Mouse (Mus musculus) left cerebral cortex, adult 18-20 months (tissue): Measurements from ENCODE around the gene Gm20843. TPM values are rescaled to one million over a fixed set of nuclear protein-coding genes. Genes with fewer than 3 reads are reported as not detected.
"Not testable (repeated sequence)": the region's sequence is repeated elsewhere in the genome, so short reads cannot be mapped to it uniquely, and the experiment has no call there.

Experiments
- DNase-seq, 2 experiments: peaks; one replicate each; pipeline ENCODE4 v3.0.0; 2021 to 2022; ENCODE audit warnings: low spot score in 2 of 2, mixed read lengths in 1 of 2
- long read RNA-seq, 2 experiments: library from polyadenylated mRNA; stranded (forward); transcript quantifications; one replicate each; pipeline ENCODE4 v2.0.0; 2021
- total RNA-seq, 2 experiments: library from RNA; stranded (reverse); gene quantifications; 2 replicates each; pipeline ENCODE4 v1.2.3; 2021

Gm20843 gene
- not detected for total RNA-seq
- long read RNA-seq, experiment 1, result 0 reads
- long read RNA-seq, experiment 2, result 0 reads

- not testable (repeated sequence) for DNase-seq
Observed at GRCm38 (mm10) chrY:72247018-72247417, at the start of gene Gm20843. Gm20843 (minus strand) TSS chrY:72247118.
